Mouse (Mus musculus): ENCODE data around the gene Npl. TPM values are rescaled to one million over a fixed set of nuclear protein-coding genes. Genes with fewer than 3 reads are reported as not detected.

Npl gene
- 1 to 10 TPM; 1.7 to 1.9 TPM for total RNA-seq (2021)
- long read RNA-seq, experiment 1, partial matches to known transcripts: 0 of 3 reads
- long read RNA-seq, experiment 1, other reads (novel, unspliced or antisense): 2 of 3 reads
- long read RNA-seq, experiment 2, partial matches to known transcripts: 0 of 4 reads
- long read RNA-seq, experiment 2, other reads (novel, unspliced or antisense): 0 of 4 reads

DNA sequence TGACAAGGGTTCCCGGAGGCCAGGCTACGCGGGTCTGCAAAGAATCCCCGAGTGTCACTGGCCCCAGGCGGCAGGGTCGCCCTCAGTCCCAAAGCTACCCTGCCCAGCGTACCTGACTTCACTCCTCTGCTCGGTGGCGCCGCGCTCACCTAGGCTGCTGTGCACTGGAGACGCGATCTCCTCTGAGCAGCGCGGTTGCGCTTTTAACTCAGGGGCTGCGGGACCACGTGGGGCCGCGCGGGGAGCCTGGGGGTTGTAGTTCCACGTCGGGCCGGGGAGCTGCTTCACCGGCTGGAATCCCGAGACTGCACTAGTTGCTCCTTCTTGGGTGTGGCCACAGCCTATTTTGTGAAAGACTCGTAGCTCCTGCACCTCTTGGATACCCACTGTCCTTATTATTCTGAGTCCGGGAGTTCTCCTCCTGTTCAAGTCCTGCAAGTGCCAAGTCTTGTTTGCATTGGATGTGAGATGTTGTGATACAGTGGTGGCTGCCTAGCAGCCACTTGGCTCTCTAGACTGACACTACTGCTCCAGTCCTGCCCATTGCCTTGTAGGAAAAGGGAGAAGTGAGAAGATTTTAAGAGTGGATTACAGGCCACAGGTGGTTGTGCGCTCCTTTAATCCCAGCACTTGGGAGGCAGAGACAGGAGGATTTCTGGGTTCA, at the start of gene Npl:
Npl (minus strand) TSS at position 510 of the 664 bp plus-strand sequence.
- intact Hi-C loops (cut with DNase I): no loop called here
- DNase-seq: peak; percentile 56 to 60

DNA sequence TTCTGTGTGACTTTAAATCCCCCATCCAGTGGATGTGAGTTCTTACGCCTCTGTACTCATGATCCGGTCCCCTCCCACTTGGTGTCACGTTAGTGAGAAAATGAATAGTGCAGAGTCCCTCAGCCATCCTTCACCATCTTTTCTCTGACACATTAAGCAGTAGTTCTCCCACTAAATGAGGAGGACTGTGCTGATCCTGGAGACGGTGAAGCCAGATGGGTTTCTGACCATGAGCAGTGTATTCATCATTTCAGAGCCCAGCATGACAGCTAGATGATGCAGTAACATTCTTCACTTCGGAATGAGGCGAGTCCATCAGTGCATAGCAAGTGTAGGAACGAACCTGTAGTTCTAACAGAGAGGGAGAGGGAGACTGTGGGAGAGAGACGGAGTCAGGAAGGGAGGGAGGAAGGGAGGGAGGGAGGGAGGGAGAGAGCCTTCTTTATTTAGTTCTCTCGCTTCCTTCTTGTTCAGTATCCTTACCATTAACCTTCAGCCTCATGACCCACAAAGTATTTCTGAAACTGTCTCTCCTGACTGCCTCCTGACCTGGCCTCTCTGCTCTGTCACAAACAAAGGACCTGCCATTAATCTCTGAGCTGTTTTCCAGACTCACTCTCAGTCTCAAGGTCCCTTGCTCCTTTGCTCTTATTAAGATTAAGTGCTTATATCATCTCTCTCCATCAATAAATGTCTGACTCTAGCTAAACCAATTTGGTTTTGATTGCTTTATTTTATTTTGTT, 49.6 kb upstream of the Npl start:
- no peak for DNase-seq
- intact Hi-C loops (cut with DNase I): no loop called here

DNA sequence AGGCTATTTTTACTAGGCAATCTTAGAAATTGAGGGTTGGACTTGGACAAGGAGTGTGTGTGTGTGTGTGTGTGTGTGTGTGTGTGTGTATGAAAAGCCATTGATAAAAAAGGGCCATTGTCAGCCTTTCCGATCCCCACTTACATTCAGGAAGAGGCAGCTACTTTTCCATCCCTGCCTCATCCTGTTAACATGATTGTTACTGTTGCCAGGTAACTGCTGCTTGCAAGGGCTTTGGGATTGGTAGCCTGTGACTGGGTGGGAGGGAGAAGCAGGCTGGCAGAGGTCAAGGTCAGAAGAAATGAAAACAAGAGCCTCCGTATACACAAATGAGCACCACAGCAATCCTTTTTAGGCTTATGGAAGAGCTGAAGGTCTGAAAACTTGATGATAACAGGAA, 48.9 kb upstream of the Npl start:
- no peak for DNase-seq
- intact Hi-C loops (cut with DNase I): no loop called here

DNA sequence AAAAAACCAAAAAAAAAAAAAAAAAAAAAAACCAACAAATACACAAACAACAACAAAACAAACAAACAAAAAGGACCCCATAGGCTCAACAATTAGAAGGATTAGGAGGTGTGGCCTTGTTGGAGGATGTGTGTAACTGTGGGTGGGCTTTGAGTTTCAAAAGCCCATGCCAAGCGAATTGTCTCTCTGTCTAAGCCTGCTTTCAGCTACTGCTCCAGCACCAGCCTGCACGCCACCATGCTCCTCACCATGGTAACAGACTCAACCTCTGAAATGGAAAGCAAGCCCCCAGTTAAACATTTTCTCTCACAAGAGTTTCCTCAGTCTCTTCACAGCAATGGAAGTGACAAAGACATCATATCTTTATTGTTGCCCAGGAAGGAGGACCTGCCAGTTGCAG, 43.8 kb upstream of the Npl start:
- DNase-seq: no peak
- intact Hi-C loops (cut with DNase I): no loop called here

DNA sequence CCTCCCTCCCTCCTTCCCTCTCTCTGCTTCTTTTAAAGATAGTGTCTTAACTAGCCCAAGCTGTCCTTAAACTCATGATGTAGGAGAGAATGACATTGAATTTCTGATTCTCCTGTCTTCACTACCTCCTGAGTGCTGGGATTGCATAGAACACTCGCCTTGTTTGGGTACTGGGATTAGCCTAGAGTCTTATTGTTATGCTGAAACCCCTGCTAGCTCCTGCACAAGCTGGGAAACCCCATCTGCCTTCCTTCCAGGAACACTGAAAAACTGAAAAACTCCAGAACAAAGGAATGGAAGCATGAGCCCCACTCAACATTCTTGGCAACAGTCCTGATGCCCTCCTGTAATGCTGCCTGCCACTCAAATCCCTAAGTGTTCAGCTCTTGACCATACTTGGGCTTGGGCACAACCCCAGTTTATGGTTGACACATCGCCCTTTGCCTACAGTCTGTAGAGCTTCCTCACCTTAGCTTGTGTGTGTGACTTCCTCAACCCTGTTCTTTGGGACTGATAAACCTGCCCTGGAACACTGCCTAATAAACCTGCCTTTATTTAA, 40.4 kb upstream of the Npl start:
- no peak for DNase-seq
- intact Hi-C loops (cut with DNase I): no loop called here

DNA sequence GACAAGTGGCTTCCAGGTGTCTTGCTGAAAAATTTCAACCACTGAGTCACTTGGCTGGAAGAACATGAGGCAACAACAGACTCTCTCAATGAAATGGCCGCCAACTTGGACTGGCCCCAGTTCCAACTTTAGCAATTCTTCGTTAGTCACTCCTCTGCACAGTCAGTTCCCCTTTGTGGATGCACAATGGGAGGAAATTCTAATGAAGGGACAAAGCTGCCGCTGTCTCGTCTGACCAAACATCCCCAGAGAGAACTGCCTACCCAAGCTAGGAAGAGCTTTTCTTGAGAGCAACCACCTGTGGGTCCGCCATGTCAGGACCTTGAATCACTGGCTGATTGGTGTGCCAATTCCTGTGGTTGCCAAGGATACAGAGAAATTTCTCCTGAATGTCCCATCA, 38.1 kb upstream of the Npl start:
- intact Hi-C loops (cut with DNase I): no loop called here
- no peak for DNase-seq

DNA sequence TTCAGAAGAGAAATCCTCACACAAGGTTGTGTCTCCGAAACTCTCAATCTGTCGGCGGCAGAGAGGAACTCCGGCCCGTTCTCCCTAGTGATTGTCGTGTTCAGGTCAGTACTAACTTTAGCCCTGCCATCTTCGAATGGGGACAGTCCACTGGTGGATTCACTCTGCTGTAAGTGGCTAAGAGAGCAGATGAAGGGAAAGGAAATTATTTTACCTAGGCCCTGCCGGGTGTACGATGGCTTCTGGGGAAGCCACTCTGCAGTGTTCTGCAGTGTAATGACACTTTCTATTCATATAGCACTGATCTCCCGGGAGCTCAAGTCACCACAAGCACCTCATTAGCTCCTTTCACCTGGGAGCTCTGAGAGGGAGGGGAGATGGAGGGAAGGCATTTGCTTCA, 37.0 kb upstream of the Npl start:
- intact Hi-C loops (cut with DNase I): no loop called here
- DNase-seq: no peak

DNA sequence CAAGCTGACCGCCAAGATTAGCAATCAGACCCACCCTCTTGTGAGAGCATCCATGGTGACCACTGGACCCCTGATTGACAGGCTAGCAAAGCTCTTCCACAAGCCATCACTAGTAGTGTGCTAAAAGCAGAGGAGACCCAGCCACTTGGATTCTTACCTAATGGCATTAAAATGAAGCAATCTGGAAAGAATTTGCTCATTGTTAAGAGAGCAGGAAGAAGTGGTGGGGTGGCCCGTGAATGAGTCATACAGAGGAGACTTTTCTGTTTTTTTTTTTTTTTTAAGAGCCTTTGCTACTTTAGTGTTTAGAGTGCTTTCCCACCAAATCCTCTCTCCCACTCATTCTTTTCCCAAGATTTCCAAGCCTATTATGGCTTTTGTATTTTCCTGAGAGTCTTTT, 35.9 kb upstream of the Npl start:
- no peak for DNase-seq
- intact Hi-C loops (cut with DNase I): no loop called here

DNA sequence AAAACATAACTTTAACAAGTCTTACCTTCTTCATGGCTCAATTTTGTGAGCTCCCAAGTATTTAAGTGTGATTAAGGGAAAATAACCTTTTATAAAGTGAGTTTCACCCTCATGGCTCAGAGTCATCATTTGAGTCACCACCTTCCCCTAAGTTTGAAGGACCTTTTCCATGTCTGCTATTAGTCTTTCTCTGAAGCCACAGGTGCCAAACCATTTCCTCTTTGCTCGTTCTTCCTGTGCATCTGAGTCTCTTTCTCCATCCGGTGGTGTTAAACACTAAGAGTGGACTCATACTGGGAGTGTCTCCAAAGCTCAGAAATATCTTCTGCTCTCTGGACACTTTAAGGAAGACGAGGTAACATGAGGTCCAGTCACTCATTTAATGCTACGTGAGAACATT, 33.3 kb upstream of the Npl start:
- intact Hi-C loops (cut with DNase I): no loop called here
- no peak for DNase-seq

DNA sequence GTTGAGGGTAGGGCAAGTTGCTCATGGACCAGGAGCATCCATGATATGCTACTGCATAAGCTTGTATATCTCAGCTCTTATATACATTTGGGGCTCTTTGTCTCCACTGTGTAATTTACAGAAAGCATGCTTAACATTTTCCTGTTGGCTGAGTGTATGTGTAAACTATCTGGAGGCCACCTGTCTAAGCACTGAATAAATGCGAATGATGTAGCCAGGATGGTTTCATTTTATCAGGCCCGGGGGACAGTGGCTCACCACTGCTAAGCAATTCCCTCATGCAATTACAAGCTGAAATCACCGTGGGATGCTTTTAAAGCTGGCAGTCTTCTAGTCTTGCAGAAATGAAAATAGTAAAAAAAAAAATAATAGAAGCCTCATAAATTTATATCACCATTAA, 24.9 kb upstream of the Npl start:
- intact Hi-C loops (cut with DNase I): no loop called here
- no peak for DNase-seq

DNA sequence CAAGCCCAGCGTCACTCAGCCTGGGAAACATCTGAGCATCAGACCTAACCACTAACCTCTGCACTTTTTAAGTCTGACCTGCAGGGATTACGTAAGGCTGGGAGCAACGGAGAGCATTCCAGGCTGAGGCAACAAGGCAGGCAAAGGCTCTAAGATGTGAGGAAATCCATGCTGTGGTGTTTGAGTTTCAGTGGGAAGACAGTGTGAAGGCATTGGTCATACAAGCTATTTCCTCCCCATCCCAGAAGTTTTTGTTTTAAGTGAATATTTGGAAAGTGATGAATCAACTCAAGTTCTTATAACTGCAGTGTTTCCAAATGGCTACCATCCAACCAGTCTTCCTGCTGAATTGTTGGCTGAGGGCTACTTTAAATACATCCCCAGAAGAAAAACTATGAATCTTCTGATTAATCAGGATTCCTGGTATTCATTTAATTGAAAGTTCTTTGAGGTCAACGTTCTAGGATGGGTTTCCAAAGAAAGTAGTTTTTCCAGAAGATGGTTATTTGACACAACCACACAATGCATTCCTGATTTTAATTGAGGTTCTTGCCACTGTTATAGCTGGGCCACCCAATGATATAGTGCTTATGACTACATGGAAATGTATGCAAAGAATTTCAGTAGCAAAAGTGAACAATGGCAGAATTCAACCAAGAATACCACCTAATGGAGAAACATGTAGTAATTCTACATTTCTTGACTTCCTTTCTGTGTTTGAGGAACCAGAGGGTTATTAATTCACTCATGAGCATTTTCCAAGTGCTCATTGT, 22.6 kb upstream of the Npl start:
- no peak for DNase-seq
- intact Hi-C loops (cut with DNase I): no loop called here

DNA sequence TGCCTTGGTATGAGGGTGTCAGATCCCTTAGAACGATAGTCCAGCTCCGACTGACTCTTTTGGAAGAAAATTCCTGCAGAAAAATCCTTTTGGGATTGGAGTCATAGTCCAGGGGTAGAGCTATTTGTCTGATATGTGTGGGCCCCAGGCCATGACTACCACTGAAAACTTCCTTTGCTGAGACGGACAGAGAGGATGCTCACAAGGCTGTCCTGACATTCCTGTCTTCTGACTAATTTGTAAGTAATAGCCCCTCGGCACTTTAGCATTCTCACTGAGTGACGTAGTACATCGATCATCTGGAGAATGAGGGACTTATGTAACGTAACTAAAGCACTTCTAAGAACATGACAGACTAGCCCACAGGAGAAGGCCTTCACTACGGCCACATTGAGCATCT, 15.9 kb upstream of the Npl start:
- intact Hi-C loops (cut with DNase I): no loop called here
- no peak for DNase-seq

DNA sequence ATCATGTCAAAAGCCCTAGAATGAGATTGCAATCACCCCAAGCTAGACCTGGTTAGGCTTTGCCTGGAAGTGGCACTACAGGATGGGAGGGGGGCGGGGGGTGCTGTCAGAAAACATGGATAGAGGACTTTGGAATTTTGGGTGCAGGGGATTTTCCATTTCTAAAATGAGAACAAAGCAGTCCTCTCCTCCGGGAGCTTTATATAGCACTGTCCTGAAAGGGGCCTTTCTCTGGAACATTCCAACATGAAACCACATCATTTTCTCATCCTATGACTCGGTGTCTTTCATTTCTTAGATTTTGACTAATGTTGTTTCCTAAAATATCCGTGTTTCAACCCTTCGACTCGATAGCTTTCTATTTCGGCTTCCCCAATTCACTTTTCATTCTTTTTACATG, 14.9 kb upstream of the Npl start:
- intact Hi-C loops (cut with DNase I): no loop called here

DNA sequence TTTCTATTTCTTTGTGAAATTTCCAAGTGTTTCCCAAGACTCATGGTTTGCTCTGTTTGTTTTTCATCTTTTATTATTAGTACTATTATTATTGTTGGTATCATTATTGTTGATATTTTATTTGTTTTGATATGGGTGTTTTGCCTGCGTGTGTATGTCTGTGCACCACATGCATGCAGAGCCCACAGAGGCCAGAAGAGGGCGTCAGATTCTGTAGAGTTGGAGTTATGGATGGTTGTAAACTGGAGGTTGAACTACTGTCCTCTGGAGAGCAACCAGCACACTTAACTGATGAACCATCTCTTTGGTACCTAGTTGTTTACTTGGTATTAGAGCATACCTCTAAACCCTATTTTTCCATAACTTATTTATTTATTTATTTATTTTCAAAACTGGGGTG, 13.8 kb upstream of the Npl start:
- no peak for DNase-seq
- intact Hi-C loops (cut with DNase I): no loop called here

More for the DNA sequence above, 14.9 kb upstream of the Npl start:
- DNase-seq: no peak

DNA sequence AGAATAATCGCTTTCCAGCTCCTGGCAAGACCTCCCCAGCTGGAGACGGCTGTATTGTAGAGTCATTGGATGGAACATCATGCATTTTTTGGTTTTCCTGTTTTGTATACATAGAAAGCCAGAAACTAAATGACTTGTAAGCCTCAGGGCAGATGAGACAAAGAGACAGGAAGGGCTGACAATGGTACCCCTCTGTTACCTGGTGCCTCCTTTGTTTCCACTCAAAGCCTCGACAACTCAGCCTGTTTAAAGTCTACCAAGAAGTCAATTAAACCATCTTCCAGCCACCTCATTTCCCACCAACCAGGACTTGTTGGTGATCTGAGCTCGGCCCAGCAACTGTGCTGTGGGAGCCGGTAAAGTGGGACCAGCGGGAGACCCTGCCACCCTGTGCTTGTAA, 11.0 kb upstream of the Npl start:
- DNase-seq: no peak

DNA sequence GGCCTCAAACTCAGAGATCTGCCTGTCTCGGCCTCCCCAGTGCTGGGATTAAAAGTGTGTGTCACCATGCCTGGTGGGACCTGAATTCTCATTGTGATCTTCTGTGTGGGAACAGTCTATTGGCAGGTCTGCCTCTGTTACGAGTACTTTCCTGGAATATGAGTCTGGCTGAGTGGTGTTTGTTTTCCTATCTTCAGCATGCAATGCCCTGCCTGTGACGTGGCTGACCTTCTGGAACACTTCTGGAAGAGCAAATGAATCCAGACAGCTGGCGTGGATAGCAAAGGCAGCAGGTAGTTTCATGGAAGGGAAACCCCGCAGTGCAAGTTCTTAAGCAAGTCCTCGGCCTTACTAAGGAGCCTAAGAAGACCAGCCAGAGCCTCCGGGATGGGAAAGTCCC, 9.9 kb upstream of the Npl start:
- no peak for DNase-seq
- intact Hi-C loops (cut with DNase I): loop anchor here (5.0 kb wide), 1 partner anchor 623 kb away; no protein-coding TSS in a partner anchor

More for the DNA sequence above, 11.0 kb upstream of the Npl start:
- intact Hi-C loops (cut with DNase I): no loop called here

DNA sequence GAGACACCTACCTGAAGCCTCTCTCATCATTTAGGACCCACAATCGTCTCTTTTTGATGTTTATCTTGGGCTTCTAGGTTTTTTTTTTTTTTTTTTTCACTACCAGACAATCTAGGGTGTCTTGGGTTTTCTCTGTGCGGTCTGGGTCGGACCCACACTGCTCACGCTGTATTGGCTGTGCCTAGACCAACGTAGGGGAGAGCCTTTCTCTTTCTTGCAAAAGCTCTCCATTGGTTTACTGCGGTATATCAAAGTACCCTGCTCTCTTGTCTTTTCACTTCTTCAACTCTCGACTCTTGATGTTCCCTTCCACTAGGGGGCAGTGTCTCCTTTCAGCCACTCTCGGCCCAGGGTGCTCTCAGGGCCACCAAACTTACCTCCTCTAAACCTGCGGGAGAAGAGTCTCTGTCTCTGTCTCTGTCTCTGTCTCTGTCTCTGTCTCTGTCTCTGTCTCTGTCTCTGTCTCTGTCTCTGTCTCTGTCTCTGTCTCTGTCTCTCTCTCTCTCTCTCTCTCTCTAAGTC, 9.3 kb upstream of the Npl start:
- DNase-seq: peak in 1 of 2 experiments; percentile 53
- intact Hi-C loops (cut with DNase I): loop anchor here (5.0 kb wide), 1 partner anchor 623 kb away; no protein-coding TSS in a partner anchor

DNA sequence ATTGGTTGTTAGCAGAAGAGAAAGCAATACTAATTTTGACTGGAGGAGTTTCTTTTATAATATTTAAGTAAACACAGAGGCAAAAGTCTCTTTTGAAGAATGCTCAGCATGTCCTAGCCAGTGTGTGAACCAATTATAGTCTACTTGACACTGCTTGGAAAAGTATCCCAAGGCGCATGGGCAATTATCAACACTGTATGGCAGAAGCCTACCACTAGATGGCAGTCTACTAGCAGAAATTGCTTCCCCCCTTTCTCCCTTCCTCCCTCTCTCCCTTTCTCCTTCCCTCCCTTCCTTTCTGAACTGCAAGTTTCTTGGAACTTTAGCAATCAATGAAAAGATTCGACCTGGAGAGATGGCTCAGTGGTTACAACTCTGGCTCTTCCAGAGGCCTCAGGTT, 7.1 kb upstream of the Npl start:
- DNase-seq: peak in 1 of 2 experiments; percentile 30
- intact Hi-C loops (cut with DNase I): loop anchor here (1.0 to 5.0 kb wide), 3 partner anchors 185 to 625 kb away; no protein-coding TSS in a partner anchor

DNA sequence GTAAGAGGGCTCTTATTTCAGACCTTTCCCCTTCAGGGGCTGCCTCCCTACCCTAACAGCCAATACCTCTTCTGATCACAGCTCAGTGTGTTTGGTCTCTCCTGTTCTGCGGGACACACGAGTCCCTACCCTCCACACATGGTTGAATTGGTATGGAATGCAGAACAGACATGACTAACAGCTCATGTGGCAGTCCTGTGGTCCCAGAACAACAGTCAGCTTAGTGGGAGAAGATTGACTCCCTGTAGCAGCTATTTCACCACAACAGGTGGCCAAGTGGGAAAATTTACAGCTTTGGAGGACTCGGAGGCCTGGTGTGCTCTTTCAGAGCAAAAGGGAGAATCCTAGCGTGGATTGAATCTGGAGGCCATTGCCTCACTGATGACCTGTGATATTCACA, 6.4 kb upstream of the Npl start:
- DNase-seq: no peak
- intact Hi-C loops (cut with DNase I): loop anchor here (5.0 kb wide), 1 partner anchor 626 kb away; no protein-coding TSS in a partner anchor

DNA sequence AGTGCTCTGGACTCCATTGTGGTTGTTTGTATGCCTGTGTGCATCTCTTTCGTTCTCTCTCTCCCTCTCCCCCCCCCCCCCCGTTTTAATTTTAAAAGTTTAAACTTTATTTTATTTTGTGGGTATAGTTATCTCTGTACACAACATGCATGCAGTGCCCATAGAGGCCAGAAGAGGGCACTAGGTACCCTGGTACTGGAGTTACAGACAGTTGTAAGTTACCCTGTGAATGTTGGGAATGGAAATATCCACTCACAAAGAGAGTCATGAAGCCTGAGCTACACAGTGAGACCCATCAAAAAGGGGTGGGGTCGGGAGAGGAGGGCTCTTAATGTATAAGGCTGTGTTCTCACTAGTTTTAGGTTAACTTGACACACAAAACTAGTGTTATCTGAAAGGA, 969 bp upstream of the Npl start:
- peak in 1 of 2 experiments; percentile 25 for DNase-seq
- intact Hi-C loops (cut with DNase I): no loop called here
